Mouse (Mus musculus) Muller cell, postnatal 12 days (primary cell): Measurements from ENCODE around the gene Adar.
A peak's percentile ranks its signal among the peaks of the same experiment; 100 is the strongest.
"Not testable (repeated sequence)": the region's sequence is repeated elsewhere in the genome, so short reads cannot be mapped to it uniquely, and the experiment has no call there.

Source experiments
- DNase-seq: peaks from one replicate; pipeline ENCODE4 v3.0.0-alpha.2; 2015; ENCODE audit errors: inconsistent ontology term

Gene Adar

DNA sequence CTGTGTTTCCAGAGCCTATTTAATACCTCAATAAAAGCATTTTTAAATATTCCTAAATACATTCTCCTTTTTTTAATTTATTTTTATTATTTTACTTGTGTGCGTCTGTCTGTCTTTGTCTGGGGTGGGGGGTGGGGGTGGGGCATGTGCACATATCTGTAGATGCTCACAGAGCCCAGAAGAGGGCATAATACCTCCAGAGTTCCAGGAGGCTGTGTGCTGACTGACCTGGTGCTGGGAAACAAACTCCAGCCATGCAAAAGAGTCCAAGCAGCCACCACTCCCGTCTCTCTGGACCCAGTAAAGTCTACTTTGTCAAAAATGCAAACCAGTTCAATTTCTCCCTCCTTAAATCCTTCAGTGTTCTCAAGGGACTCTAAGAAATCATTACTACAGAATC lies 79.8 kb downstream of the Adar start:
- no peak for DNase-seq

DNA sequence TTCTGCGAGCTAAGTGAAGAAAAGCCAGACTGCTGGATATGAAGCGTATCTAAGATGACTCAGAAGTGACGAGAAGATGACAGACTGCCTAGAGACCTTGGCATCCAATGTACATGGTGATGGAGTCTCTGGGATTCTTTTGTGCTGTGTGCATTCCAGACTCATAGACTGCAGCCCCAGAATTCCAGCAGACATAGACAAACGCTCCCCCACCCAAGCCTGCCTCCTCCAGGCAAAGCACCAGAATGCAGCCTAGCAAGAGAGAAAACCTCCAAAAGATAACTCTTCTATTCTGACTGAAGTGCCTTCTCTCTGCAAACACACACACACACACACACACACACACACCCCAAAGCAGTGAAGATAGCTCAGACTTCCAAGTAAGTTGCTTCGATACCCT lies 80.9 kb downstream of the Adar start:
- DNase-seq, result peak; percentile 70

GRCm38 (mm10) chr3:89796358-89796757 lies 81.5 kb downstream of the Adar start:
- DNase-seq, result no peak

GRCm38 (mm10) chr3:89798518-89798917 lies 83.7 kb downstream of the Adar start:
- DNase-seq, result no peak

- no peak for DNase-seq
Observed at GRCm38 (mm10) chr3:89799476-89799875, 84.7 kb downstream of the Adar start.

DNA sequence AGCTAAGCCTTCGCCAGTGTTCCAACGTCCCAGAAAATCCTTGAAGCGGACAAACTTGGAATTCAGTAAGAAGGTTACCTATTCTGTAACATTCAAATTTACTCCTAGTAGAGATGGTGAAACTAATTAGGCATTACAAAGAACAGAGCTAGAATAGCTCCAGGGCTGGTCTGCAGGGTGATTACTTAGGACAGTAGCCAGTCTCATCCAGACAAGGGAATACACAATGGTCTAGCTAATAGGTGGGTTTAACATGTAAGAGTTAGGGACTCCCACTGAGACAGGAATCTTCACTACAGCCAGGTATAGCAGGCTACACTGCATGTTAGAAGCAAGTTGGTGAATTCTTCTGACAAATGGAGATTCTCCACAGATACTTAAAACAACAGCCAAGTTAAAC lies 85.3 kb downstream of the Adar start:
- DNase-seq, result not testable (repeated sequence)

DNA sequence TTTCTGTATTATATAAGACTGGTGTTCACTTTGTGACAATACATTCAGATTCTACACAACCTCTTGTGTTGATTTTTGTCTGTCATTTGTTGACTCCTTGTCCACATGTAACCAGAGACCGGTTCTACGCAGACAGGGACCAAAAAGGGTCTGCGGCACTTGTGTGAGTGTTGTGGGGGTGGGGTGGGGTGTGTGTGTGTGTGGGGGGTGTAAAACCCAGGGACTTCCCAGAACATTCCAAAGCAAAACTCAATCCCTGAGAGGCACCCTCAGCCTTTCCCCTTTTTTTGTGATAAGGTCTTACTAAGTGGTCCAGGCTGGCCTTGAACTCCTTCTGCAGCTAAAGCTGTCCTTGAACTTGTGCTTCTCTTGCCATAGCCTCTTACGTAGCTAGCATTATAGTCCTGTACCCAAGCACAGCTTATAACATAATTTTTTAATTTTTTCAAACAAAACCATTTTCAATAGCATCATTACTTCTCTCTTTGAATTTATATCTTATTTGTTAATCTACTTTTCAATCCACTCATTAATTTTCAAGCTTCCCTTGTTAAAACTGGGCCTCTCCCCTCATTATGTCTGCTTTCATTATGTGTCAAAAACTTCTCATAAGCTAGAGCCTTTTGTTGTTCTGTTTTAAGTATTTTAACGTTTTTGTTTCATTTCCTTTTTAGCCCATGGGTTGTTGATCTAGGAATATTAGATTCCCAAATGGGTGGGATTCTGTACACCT lies 86.1 kb downstream of the Adar start:
- no peak for DNase-seq

DNA sequence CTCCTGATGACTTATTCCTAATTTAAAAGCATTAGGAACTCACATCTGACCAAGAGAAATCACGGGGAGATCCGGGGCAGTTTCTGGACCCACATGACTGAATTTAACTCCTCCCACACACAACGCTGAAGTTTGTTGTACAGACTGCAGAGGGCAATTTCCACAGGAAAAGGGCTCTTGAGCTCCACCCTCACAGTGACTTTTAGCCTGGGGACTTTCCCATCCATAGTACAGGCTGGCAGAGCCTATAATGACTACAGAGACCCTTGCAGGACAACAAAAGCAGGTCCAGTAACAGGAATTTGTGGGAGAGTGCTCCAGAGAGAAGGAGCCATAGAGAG lies 86.7 kb downstream of the Adar start:
- DNase-seq, result no peak

DNA sequence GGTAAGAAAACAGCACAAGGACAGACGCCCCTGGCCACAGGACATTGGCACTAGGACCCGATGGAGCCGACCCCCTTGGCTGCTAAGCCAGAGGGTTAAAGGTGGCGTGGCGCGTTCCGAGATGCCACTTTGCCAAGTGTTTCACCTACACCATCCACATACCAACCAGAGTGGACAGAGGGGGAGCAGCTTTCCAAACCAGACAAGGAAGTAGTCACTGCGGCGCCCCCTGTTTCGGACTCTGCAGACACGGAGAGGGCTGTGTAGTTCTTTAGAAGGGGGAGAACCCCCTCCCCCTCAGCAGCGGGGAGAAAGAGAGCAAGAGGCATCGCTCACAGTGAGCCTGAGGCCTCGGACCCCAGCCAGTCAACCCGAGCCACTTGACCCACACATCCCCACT lies 88.1 kb downstream of the Adar start:
- DNase-seq, result no peak
